Mouse (Mus musculus): ENCODE results near the gene Nop14.

DNA sequence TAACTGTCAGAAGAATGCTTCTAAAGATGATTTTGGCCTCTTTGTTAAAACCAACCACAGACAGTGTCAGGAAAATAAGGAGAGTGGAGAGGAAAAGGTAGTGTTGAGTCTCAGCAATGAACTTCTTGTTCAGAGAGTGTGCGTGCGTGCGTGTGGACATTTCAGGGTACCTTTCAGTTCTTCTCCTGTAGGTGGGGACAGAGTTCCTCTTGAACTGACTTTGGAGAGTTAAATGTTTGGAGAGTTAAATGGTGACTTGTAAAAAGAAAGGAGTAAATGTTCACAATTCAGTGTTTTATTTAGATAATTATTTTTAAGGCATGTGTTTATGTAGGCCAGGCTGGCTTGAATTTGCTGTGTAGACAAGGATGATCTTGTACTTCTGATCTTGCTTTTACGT lies 10.3 kb upstream of the Nop14 start:
- TF ChIP-seq CTCF (IDR thresholded peaks at IDR 0.05; ENCODE audit: borderline replicate concordance, extremely low read depth, insufficient read depth, insufficient read length), result peak; percentile 15; the same call in 1 of the 2 replicates
- no peak for TF ChIP-seq POLR2A (IDR thresholded peaks at IDR 0.05; ENCODE audit: borderline replicate concordance, extremely low read depth, insufficient read depth, insufficient read length, poor library complexity, severe bottlenecking)
